Mouse (Mus musculus) heart, embryonic 14.5 days (tissue): Measurements from ENCODE around the gene Camta1. TPM values are rescaled to one million over a fixed set of nuclear protein-coding genes. Genes with fewer than 3 reads are reported as not detected.

Source experiments
- ATAC-seq: fragments of 200-750 bp; cut with Nextera tagmentation; 2 replicates; pipeline ENCODE4 v1.8.0; 2017; ENCODE audit warnings: low read depth, moderate TSS enrichment; ENCODE audit not compliant: insufficient number of reproducible peaks, insufficient read depth, low FRiP score
- H3K27ac ChIP-seq, 2 experiments: fragments of 200-500 bp in 1 of 2; fragments of 300-500 bp in 1 of 2; sonication (generic) in 1 of 2; replicated peaks in 1 of 2; 2 replicates each; pipeline ENCODE4 v1.5.1; 2012 to 2014; ENCODE audit warnings: low read depth in 2 of 2, low read length in 2 of 2, control low read depth in 1 of 2, mild to moderate bottlenecking in 1 of 2, mixed read lengths in 1 of 2; ENCODE audit not compliant: control insufficient read depth in 1 of 2, insufficient read depth in 1 of 2
- H3K27me3 ChIP-seq: fragments of 300-500 bp; sonication (generic); 2 replicates; pipeline ENCODE4 v1.6.1; 2014; ENCODE audit warnings: mild to moderate bottlenecking, low read length, control low read depth; ENCODE audit not compliant: control insufficient read depth, insufficient read depth
- H3K36me3 ChIP-seq: fragments of 300-500 bp; sonication (generic); 2 replicates; pipeline ENCODE4 v1.6.1; 2014; ENCODE audit warnings: mild to moderate bottlenecking, control low read depth, low read length, mixed read lengths; ENCODE audit not compliant: control insufficient read depth, insufficient read depth
- H3K4me1 ChIP-seq, 2 experiments: fragments of 200-500 bp in 1 of 2; fragments of 300-500 bp in 1 of 2; sonication (generic) in 1 of 2; 2 replicates each; pipeline ENCODE4 v1.6.1; 2012 to 2014; ENCODE audit warnings: low read length in 2 of 2, control low read depth in 1 of 2, mixed read lengths in 1 of 2; ENCODE audit not compliant: control insufficient read depth in 2 of 2, insufficient read depth in 2 of 2
- H3K4me2 ChIP-seq: fragments of 300-500 bp; sonication (generic); 2 replicates; pipeline ENCODE4 v1.6.1; 2014; ENCODE audit warnings: mild to moderate bottlenecking, low read length
- H3K4me3 ChIP-seq, 2 experiments: fragments of 200-500 bp in 1 of 2; fragments of 300-500 bp in 1 of 2; sonication (generic) in 1 of 2; 2 replicates each; pipeline ENCODE4 v1.5.1; 2012 to 2014; ENCODE audit warnings: low read length in 2 of 2, mild to moderate bottlenecking in 2 of 2, control low read depth in 1 of 2, low read depth in 1 of 2, moderate library complexity in 1 of 2; ENCODE audit not compliant: control insufficient read depth in 1 of 2, insufficient read depth in 1 of 2
- H3K9ac ChIP-seq: fragments of 300-500 bp; sonication (generic); 2 replicates; pipeline ENCODE4 v1.6.1; 2014; ENCODE audit warnings: mild to moderate bottlenecking, low read length
- H3K9me3 ChIP-seq: fragments of 300-500 bp; sonication (generic); 2 replicates; pipeline ENCODE4 v1.6.1; 2016; ENCODE audit warnings: low read length, control low read depth; ENCODE audit not compliant: control insufficient read depth
- WGBS: fragments of 180-500 bp; shearing (Covaris S2); extraction: QIAGEN DNeasy Blood & Tissue Kit; methylation state at CpG from one replicate; pipeline ENCODE4 v1.1.7; 2014; 5-methylcytosine and 5-hydroxymethylcytosine counted together
- polyA plus RNA-seq: library from polyadenylated mRNA; unstranded; fragments of >200 nt; fragmentation: Nextera tagmentation; extraction: Ambion mirVana; gene quantifications from 2 replicates; pipeline ENCODE4 v1.2.1, GENCODE M21; 2014

Camta1 gene
- polyA plus RNA-seq, 1 experiment from 2014 or later, result 150 TPM

GRCm38 (mm10) chr4:151688206-151688605 lies 173.5 kb downstream of the Camta1 start:
- WGBS, result 74% methylated on average over 5 of the region's 5 CpGs
- no peak for ATAC-seq
- Histone ChIP-seq H3K36me3 (no peaks in the 10 kb centered on the region), H3K27me3 (no peaks in the 10 kb centered on the region), H3K4me2 (no peak overlapping the region), H3K9ac (no peak overlapping the region), H3K4me3 (no peak overlapping the region), H3K4me1 (peaks cover 0 to 2% of the 10 kb centered on the region in 2 experiments; a peak in 1 of 4 replicates), H3K9me3 (no peaks in the 10 kb centered on the region), H3K27ac (no peak overlapping the region)

GRCm38 (mm10) chr4:151684596-151684995 lies 177.1 kb downstream of the Camta1 start:
- no peak overlapping the region for H3K27ac ChIP-seq
- no peaks in the 10 kb centered on the region for H3K36me3 ChIP-seq
- no peaks in the 10 kb centered on the region for H3K27me3 ChIP-seq
- H3K4me3 ChIP-seq, result no peak overlapping the region
- ATAC-seq, result no peak
- no peak overlapping the region for H3K9ac ChIP-seq
- H3K9me3 ChIP-seq, result no peaks in the 10 kb centered on the region
- WGBS, result 79% methylated on average over 7 of the region's 7 CpGs
- no peaks in the 10 kb centered on the region for H3K4me1 ChIP-seq
- no peak overlapping the region for H3K4me2 ChIP-seq

GRCm38 (mm10) chr4:151682831-151683488 lies 178.7 kb downstream of the Camta1 start:
- H3K4me2 ChIP-seq, result no peak overlapping the region
- no peaks in the 10 kb centered on the region for H3K27me3 ChIP-seq
- ATAC-seq, result no peak
- peaks cover 5% of the 10 kb centered on the region; the same call in 1 of the 2 replicates for H3K9me3 ChIP-seq
- H3K36me3 ChIP-seq, result no peaks in the 10 kb centered on the region
- WGBS, result 67% methylated on average over 12 of the region's 12 CpGs
- H3K4me3 ChIP-seq, result no peak overlapping the region
- no peaks in the 10 kb centered on the region for H3K4me1 ChIP-seq
- no peak overlapping the region for H3K27ac ChIP-seq
- H3K9ac ChIP-seq, result no peak overlapping the region

GRCm38 (mm10) chr4:151672452-151672851 lies 189.2 kb downstream of the Camta1 start:
- Histone ChIP-seq H3K27ac (no peak overlapping the region), H3K4me3 (no peak overlapping the region), H3K36me3 (no peaks in the 10 kb centered on the region), H3K9me3 (no peaks in the 10 kb centered on the region), H3K27me3 (no peaks in the 10 kb centered on the region; the same call in 1 of the 2 replicates), H3K4me2 (no peak overlapping the region), H3K9ac (no peak overlapping the region), H3K4me1 (peaks cover 0 to 2% of the 10 kb centered on the region in 2 experiments; a peak in 1 of 4 replicates)
- no peak for ATAC-seq
- 81% methylated on average over 13 of the region's 13 CpGs for WGBS

- Histone ChIP-seq H3K36me3 (no peaks in the 10 kb centered on the region), H3K27me3 (no peaks in the 10 kb centered on the region), H3K4me2 (peak overlapping the region; percentile 47), H3K27ac (peak overlapping the region; percentile 33 to 56), H3K4me1 (peaks cover 17% of the 10 kb centered on the region in 2 experiments), H3K9me3 (no peaks in the 10 kb centered on the region), H3K9ac (no peak overlapping the region), H3K4me3 (no peak overlapping the region)
- WGBS, result 35% methylated on average over 12 of the region's 12 CpGs
- ATAC-seq, result peak; percentile 55; the same call in 1 of the 2 replicates
Measured at GRCm38 (mm10) chr4:151666411-151666901, 195.2 kb downstream of the Camta1 start.

- no peaks in the 10 kb centered on the region for H3K27me3 ChIP-seq
- no peak overlapping the region for H3K4me3 ChIP-seq
- 84% methylated on average over 9 of the region's 9 CpGs for WGBS
- no peak for ATAC-seq
- H3K4me1 ChIP-seq, result peaks cover 7 to 12% of the 10 kb centered on the region in 2 experiments
- H3K9ac ChIP-seq, result no peak overlapping the region
- H3K27ac ChIP-seq, result no peak overlapping the region
- H3K4me2 ChIP-seq, result no peak overlapping the region
- no peaks in the 10 kb centered on the region for H3K36me3 ChIP-seq
- no peaks in the 10 kb centered on the region for H3K9me3 ChIP-seq
Measured at GRCm38 (mm10) chr4:151661486-151661885, 200.2 kb downstream of the Camta1 start.

GRCm38 (mm10) chr4:151656427-151656826 lies 205.2 kb downstream of the Camta1 start:
- H3K9ac ChIP-seq, result no peak overlapping the region
- H3K9me3 ChIP-seq, result no peaks in the 10 kb centered on the region
- H3K4me2 ChIP-seq, result no peak overlapping the region
- no peak for ATAC-seq
- no peak overlapping the region for H3K27ac ChIP-seq
- WGBS, result 64% methylated on average over 10 of the region's 10 CpGs
- no peaks in the 10 kb centered on the region for H3K36me3 ChIP-seq
- no peaks in the 10 kb centered on the region for H3K27me3 ChIP-seq
- H3K4me3 ChIP-seq, result no peak overlapping the region
- no peaks in the 10 kb centered on the region for H3K4me1 ChIP-seq
